Mouse (Mus musculus) ES-E14 (cell line): Measurements from ENCODE around the gene Ybx1. TPM values are rescaled to one million over a fixed set of nuclear protein-coding genes. Genes with fewer than 3 reads are reported as not detected.
"Not testable (repeated sequence)": the region's sequence is repeated elsewhere in the genome, so short reads cannot be mapped to it uniquely, and the experiment has no call there.

Experiments used
- DNase-seq: peaks from one replicate; pipeline ENCODE4 v3.0.0-alpha.2; 2013; ENCODE audit warnings: low read depth, low spot score
- H3K27ac ChIP-seq: 2 replicates; pipeline ENCODE4 v1.5.1; 2012; ENCODE audit warnings: low read depth, mild to moderate bottlenecking, low read length, moderate library complexity, mixed read lengths; ENCODE audit not compliant: poor library complexity, insufficient read depth, severe bottlenecking
- H3K36me3 ChIP-seq: 2 replicates; pipeline ENCODE4 v1.6.1; 2012; ENCODE audit warnings: mild to moderate bottlenecking, low read length, moderate library complexity, mixed read lengths; ENCODE audit not compliant: control insufficient read depth, poor library complexity, insufficient read depth, severe bottlenecking
- H3K4me1 ChIP-seq, 2 experiments: fragments of 150-350 bp in 1 of 2; sonication (generic) in 1 of 2; 2 replicates each; pipeline ENCODE4 v1.6.1; 2012; ENCODE audit warnings: low read length in 2 of 2, mild to moderate bottlenecking in 1 of 2, mixed read lengths in 1 of 2; ENCODE audit not compliant: control insufficient read depth in 2 of 2, insufficient read depth in 2 of 2, poor library complexity in 1 of 2
- H3K4me3 ChIP-seq, 2 experiments: fragments of 150-350 bp in 1 of 2; sonication (generic) in 1 of 2; 2 replicates each; pipeline ENCODE4 v1.5.1; 2012; ENCODE audit warnings: low read length in 2 of 2, low read depth in 1 of 2, mild to moderate bottlenecking in 1 of 2, mixed read lengths in 1 of 2; ENCODE audit not compliant: insufficient read depth in 1 of 2, poor library complexity in 1 of 2, severe bottlenecking in 1 of 2
- H3K9ac ChIP-seq: 2 replicates; pipeline ENCODE4 v1.6.1; 2012; ENCODE audit warnings: low read depth, mild to moderate bottlenecking, low read length, mixed read lengths; ENCODE audit not compliant: poor library complexity, insufficient read depth, severe bottlenecking
- H3K9me3 ChIP-seq: fragments of 150-350 bp; sonication (generic); 2 replicates; pipeline ENCODE4 v1.6.1; 2012; ENCODE audit warnings: low read depth, mild to moderate bottlenecking, low read length; ENCODE audit not compliant: control insufficient read depth, insufficient read depth
- CHD2 ChIP-seq: IDR thresholded peaks from 2 replicates; pipeline ENCODE4 v1.6.1; 2014; ENCODE audit warnings: mild to moderate bottlenecking, low read depth, low read length, inconsistent platforms
- HCFC1 ChIP-seq: IDR thresholded peaks from 2 replicates; pipeline ENCODE4 v1.6.1; 2012; ENCODE audit warnings: low read length, inconsistent platforms, borderline replicate concordance; ENCODE audit not compliant: insufficient read depth
- MAFK ChIP-seq: IDR thresholded peaks from 2 replicates; pipeline ENCODE4 v1.6.1; 2014; ENCODE audit warnings: mild to moderate bottlenecking, low read depth, low read length, inconsistent platforms; ENCODE audit not compliant: insufficient read depth
- ZC3H11A ChIP-seq: IDR thresholded peaks from 2 replicates; pipeline ENCODE4 v1.6.1; 2012; ENCODE audit warnings: low read depth, mild to moderate bottlenecking, inconsistent platforms, low read length, borderline replicate concordance
- ZNF384 ChIP-seq: IDR thresholded peaks from 2 replicates; pipeline ENCODE4 v1.6.1; 2012; ENCODE audit warnings: low read depth, low read length, inconsistent platforms
- in situ Hi-C, 2 experiments: fragments of 600-800 bp; cut with MboI; formaldehyde crosslinking; loops; one replicate each; pipeline ENCODE4 v1.15.1; 2025; ENCODE audit warnings: low sequenced_read_pairs in 2 of 2, inconsistent platforms in 1 of 2; ENCODE audit not compliant: unreplicated experiment in 2 of 2
- total RNA-seq: library from RNA; depleted of rRNA; stranded (reverse); fragments of 300-350 nt; gene quantifications from 2 replicates; pipeline ENCODE4 v1.2.3, GENCODE M21; 2012

The Ybx1 gene
- total RNA-seq, 1 experiment, result 855 TPM

- no peak overlapping the region for H3K27ac ChIP-seq
- no peaks in the 10 kb centered on the region for H3K9me3 ChIP-seq
- H3K4me3 ChIP-seq, result no peak overlapping the region
- H3K4me1 ChIP-seq, result peaks cover 0 to 4% of the 10 kb centered on the region in 2 experiments; a peak in 2 of 4 replicates
- in situ Hi-C loops, result no loop called here
- peaks cover 45% of the 10 kb centered on the region for H3K36me3 ChIP-seq
- no peak for DNase-seq
- TF ChIP-seq CHD2 (no peak), HCFC1 (no peak), ZC3H11A (no peak), ZNF384 (no peak), MAFK (no peak)
- no peak overlapping the region for H3K9ac ChIP-seq
Measured at GRCm38 (mm10) chr4:119284861-119285260, 9.5 kb downstream of the Ybx1 start.

GRCm38 (mm10) chr4:119278784-119279183, 15.6 kb downstream of the Ybx1 start:
- DNase-seq, H3K27ac ChIP-seq, H3K9ac ChIP-seq, H3K4me1 ChIP-seq, in situ Hi-C loops, H3K9me3 ChIP-seq, H3K4me3 ChIP-seq: not testable (repeated sequence)
- peaks cover 54% of the 10 kb centered on the region for H3K36me3 ChIP-seq

- no peak overlapping the region for H3K27ac ChIP-seq
- H3K4me3 ChIP-seq, result no peak overlapping the region
- DNase-seq, result no peak
- H3K9ac ChIP-seq, result no peak overlapping the region
- no peak for TF ChIP-seq HCFC1
- TF ChIP-seq ZNF384, result peak; percentile 80; the same call in 1 of the 2 replicates
- no peak for TF ChIP-seq CHD2
- no peak for TF ChIP-seq MAFK
- H3K36me3 ChIP-seq, result peaks cover 39% of the 10 kb centered on the region
- in situ Hi-C loops, result no loop called here
- no peaks in the 10 kb centered on the region for H3K4me1 ChIP-seq
- no peaks in the 10 kb centered on the region for H3K9me3 ChIP-seq
Measured at GRCm38 (mm10) chr4:119275726-119276125, 18.7 kb downstream of the Ybx1 start.

- Histone ChIP-seq H3K27ac (no peak overlapping the region), H3K4me3 (no peak overlapping the region), H3K4me1 (no peaks in the 10 kb centered on the region), H3K9ac (no peak overlapping the region), H3K9me3 (no peaks in the 10 kb centered on the region), H3K36me3 (peaks cover 37% of the 10 kb centered on the region)
- DNase-seq, result no peak
- in situ Hi-C loops, result no loop called here
- peak; percentile 59; the same call in 1 of the 2 replicates for TF ChIP-seq CHD2
- no peak for TF ChIP-seq HCFC1
Measured at GRCm38 (mm10) chr4:119275226-119275625, 19.2 kb downstream of the Ybx1 start.

- Histone ChIP-seq H3K9me3 (no peaks in the 10 kb centered on the region), H3K4me1 (no peaks in the 10 kb centered on the region), H3K27ac (no peak overlapping the region), H3K9ac (no peak overlapping the region), H3K4me3 (no peak overlapping the region), H3K36me3 (peaks cover 35% of the 10 kb centered on the region)
- no peak for DNase-seq
- TF ChIP-seq MAFK (no peak), HCFC1 (no peak), ZC3H11A (no peak), CHD2 (no peak), ZNF384 (no peak)
- in situ Hi-C loops, result no loop called here
Measured at GRCm38 (mm10) chr4:119274627-119275026, 19.8 kb downstream of the Ybx1 start.
